9 mouse cellular contexts compared by ENCODE assay signal in the genomic region with DNA sequence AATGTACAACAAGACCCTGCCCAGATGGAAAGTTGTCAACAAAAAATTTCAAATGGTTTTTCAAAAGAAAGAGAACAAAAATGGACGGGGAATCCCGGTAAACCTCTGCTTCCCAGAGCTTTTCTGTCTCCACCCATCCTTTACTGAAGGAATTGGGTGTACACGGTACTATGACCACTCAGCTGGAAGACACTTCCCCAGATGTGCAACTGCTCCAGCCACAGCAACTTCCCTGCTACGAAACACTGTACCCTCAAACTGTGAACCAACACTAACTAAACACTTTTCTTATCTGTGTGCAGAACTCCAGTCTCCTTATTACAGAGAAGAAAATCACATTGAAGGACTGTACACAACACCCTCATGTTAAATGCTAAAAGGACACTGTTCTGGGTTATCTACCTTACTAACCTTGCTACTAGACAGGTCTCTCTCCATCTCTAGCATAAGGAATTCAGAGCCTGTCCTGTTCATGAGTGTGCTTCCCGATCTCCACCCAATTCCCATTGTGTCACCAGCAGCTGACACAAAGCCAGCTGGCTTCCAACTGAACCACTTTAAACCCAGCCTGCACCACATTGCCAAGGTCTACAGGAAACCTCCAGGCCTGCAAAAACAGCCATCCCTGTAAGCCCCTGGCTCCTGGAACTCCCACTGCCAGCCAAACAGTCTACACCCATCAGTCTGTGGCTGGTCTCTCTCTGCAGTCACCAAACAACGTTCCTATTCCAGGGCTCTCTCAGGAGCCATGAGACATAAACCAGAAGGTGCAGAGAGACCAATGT. TPM values are rescaled to one million over a fixed set of nuclear protein-coding genes. Genes with fewer than 3 reads are reported as not detected.
DNase-seq lines count a peak whose midpoint lies in the region; ATAC-seq lines count a peak whose summit lies in the region.
"Had no signal": no experiment of that assay in that cellular context is flagged by ENCODE, and none has a peak within 500 bp of the region (broad histone marks: within the 10 kb centered on the region; RNA-seq: fewer than 3 reads in every experiment).

No protein-coding gene starts in this region.

- H3K4me2 ChIP-seq in hindbrain, embryonic 15.5 days: no peak overlapping the region
- H3K4me2 ChIP-seq in hindbrain, embryonic 14.5 days (replicated peaks): no peak overlapping the region
- no peak overlapping the region for H3K4me2 ChIP-seq in heart, embryonic 16.5 days (ENCODE audit: low read depth, low read length)
- H3K4me2 ChIP-seq: liver, embryonic 13.5 days had no signal

- peak; percentile 65; the same call in 1 of the 2 replicates for ATAC-seq in hindbrain, embryonic 15.5 days (ENCODE audit: low FRiP score, low read depth)
- no peak for ATAC-seq in hindbrain, embryonic 14.5 days (ENCODE audit: low FRiP score)
- peak; percentile 74 for ATAC-seq in heart, embryonic 16.5 days (replicated peaks; ENCODE audit: extremely low read depth, insufficient read depth, low FRiP score)

- no peak overlapping the region for H3K9ac ChIP-seq in hindbrain, embryonic 15.5 days
- no peak overlapping the region for H3K9ac ChIP-seq in hindbrain, embryonic 14.5 days
- no peak overlapping the region for H3K9ac ChIP-seq in heart, embryonic 16.5 days (ENCODE audit: low read length)
- H3K9ac ChIP-seq: liver, embryonic 13.5 days had no signal

- H3K9me3 ChIP-seq in hindbrain, embryonic 15.5 days: no peaks in the 10 kb centered on the region
- no peaks in the 10 kb centered on the region for H3K9me3 ChIP-seq in hindbrain, embryonic 14.5 days (ENCODE audit: control insufficient read depth, low read length)
- no peaks in the 10 kb centered on the region for H3K9me3 ChIP-seq in heart, embryonic 16.5 days (replicated peaks; ENCODE audit: control insufficient read depth, low read length)
- H3K9me3 ChIP-seq: liver, embryonic 13.5 days had no signal

- H3K27ac ChIP-seq in hindbrain, embryonic 15.5 days (replicated peaks): no peak overlapping the region
- no peak overlapping the region for H3K27ac ChIP-seq in hindbrain, embryonic 14.5 days
- H3K27ac ChIP-seq in brown adipose tissue, adult 24 weeks (replicated peaks; ENCODE audit: low read depth, low read length): peak overlapping the region; percentile 92
- H3K27ac ChIP-seq in heart, embryonic 16.5 days (ENCODE audit: low read length): peak overlapping the region; percentile 76
- H3K27ac ChIP-seq: liver, embryonic 13.5 days had no signal

- no peak overlapping the region for H3K4me3 ChIP-seq in hindbrain, embryonic 15.5 days
- H3K4me3 ChIP-seq in hindbrain, embryonic 14.5 days (replicated peaks; ENCODE audit: low read length): no peak overlapping the region
- no peak overlapping the region for H3K4me3 ChIP-seq in brown adipose tissue, adult 24 weeks (ENCODE audit: insufficient read depth, low read depth, low read length)
- no peak overlapping the region for H3K4me3 ChIP-seq in heart, embryonic 16.5 days (ENCODE audit: low read length)
- H3K4me3 ChIP-seq: liver, embryonic 13.5 days had no signal

- no peak for DNase-seq in hindbrain, embryonic 14.5 days (ENCODE audit: low spot score)
- peak; percentile 87 for DNase-seq in lung, postnatal 25 days (ENCODE audit: low spot score)
- no peak for DNase-seq in spleen, adult 12 weeks (ENCODE audit: low spot score)
- DNase-seq in c-Kit-positive CD71-positive TER-119-positive erythroid progenitor cells, embryonic 14.5 days (ENCODE audit: low spot score): no peak
- no peak for DNase-seq in frontal cortex, postnatal 14 days (ENCODE audit: low spot score in 2 of 2)
- DNase-seq: liver, embryonic 13.5 days had no signal

- H3K4me1 ChIP-seq in hindbrain, embryonic 15.5 days (replicated peaks): 0 out of 2 replicates have a peak, but pooled peaks cover 4% of the 10 kb centered on the region
- no peaks in the 10 kb centered on the region for H3K4me1 ChIP-seq in hindbrain, embryonic 14.5 days (replicated peaks; ENCODE audit: control insufficient read depth, insufficient read depth, low read length)
- H3K4me1 ChIP-seq in brown adipose tissue, adult 24 weeks (ENCODE audit: control insufficient read depth, insufficient read depth, insufficient read length, low read length): peaks cover 12% of the 10 kb centered on the region
- peaks cover 18% of the 10 kb centered on the region for H3K4me1 ChIP-seq in heart, embryonic 16.5 days (ENCODE audit: control insufficient read depth, insufficient read depth, low read length)
- H3K4me1 ChIP-seq: liver, embryonic 13.5 days had no signal

- no peaks in the 10 kb centered on the region for H3K27me3 ChIP-seq in hindbrain, embryonic 15.5 days
- no peaks in the 10 kb centered on the region for H3K27me3 ChIP-seq in hindbrain, embryonic 14.5 days (ENCODE audit: control insufficient read depth, insufficient read depth, low read length)
- no peaks in the 10 kb centered on the region for H3K27me3 ChIP-seq in heart, embryonic 16.5 days (ENCODE audit: control insufficient read depth, insufficient read depth, low read length)
- H3K27me3 ChIP-seq: liver, embryonic 13.5 days had no signal

- H3K36me3 ChIP-seq in hindbrain, embryonic 15.5 days: no peaks in the 10 kb centered on the region
- H3K36me3 ChIP-seq in hindbrain, embryonic 14.5 days (replicated peaks; ENCODE audit: control insufficient read depth, insufficient read depth): no peaks in the 10 kb centered on the region
- no peaks in the 10 kb centered on the region for H3K36me3 ChIP-seq in heart, embryonic 16.5 days (ENCODE audit: control insufficient read depth, insufficient read depth)
- H3K36me3 ChIP-seq: liver, embryonic 13.5 days had no signal

- WGBS in hindbrain, embryonic 15.5 days: 74% methylated on average over 6 of the region's 6 CpGs
- 79% methylated on average over 6 of the region's 6 CpGs for WGBS in hindbrain, embryonic 14.5 days
- 54% methylated on average over 6 of the region's 6 CpGs for WGBS in heart, embryonic 16.5 days

RNA-seq across cellular contexts. Expression of a gene that starts 59.9 kb away (rescaled TPM):
- 3.1 and 3.6 TPM in 2 replicates for polyA plus RNA-seq in hindbrain, embryonic 15.5 days (2015; fragmentation: Nextera tagmentation; extraction: Ambion mirVana)
- polyA plus RNA-seq in hindbrain, embryonic 14.5 days (2014; fragmentation: Nextera tagmentation; extraction: Ambion mirVana): 5.3 and 6.0 TPM in 2 replicates
- polyA plus RNA-seq in brown adipose tissue, adult 24 weeks (2012; ENCODE audit: insufficient read depth, insufficient read length, missing spikeins): 1.9 and 2.4 TPM in 2 replicates
- polyA plus RNA-seq in heart, embryonic 16.5 days (2015; fragmentation: Nextera tagmentation; extraction: Ambion mirVana): 1.7 and 3.3 TPM in 2 replicates

Comparison
In these comparisons a context has a peak if more than half of its experiments do, and no peak if none do; other contexts are left out.
1. H3K27ac ChIP-seq: peak in brown adipose tissue, adult 24 weeks (single experiment) and heart, embryonic 16.5 days (single experiment); none in hindbrain, embryonic 15.5 days (single experiment) and hindbrain, embryonic 14.5 days (single experiment).